Mouse (Mus musculus) stomach, postnatal 0 days (tissue): ENCODE results near the gene Ccdc130. TPM values are rescaled to one million over a fixed set of nuclear protein-coding genes. Genes with fewer than 3 reads are reported as not detected.

Experiments used
- ATAC-seq: fragments of 200-750 bp; cut with Nextera tagmentation; 2 replicates; pipeline ENCODE4 v1.8.0; 2017; ENCODE audit not compliant: low FRiP score, low TSS enrichment
- DNase-seq: peaks from one replicate; pipeline ENCODE4 v3.0.0-alpha.2; 2016; ENCODE audit warnings: low spot score
- H3K27ac ChIP-seq: fragments of 300-500 bp; sonication (generic); replicated peaks from 2 replicates; pipeline ENCODE4 v1.5.1; 2014; ENCODE audit warnings: mild to moderate bottlenecking, control low read depth
- H3K27me3 ChIP-seq: fragments of 300-500 bp; sonication (generic); 2 replicates; pipeline ENCODE4 v1.6.1; 2014; ENCODE audit warnings: low read length; ENCODE audit not compliant: control insufficient read depth, insufficient read depth
- H3K36me3 ChIP-seq: fragments of 300-500 bp; sonication (generic); 2 replicates; pipeline ENCODE4 v1.6.1; 2014; ENCODE audit warnings: low read length, mixed read lengths; ENCODE audit not compliant: control insufficient read depth, insufficient read depth
- H3K4me1 ChIP-seq: fragments of 300-500 bp; sonication (generic); replicated peaks from 2 replicates; pipeline ENCODE4 v1.6.1; 2014; ENCODE audit warnings: antibody characterized with exemption; ENCODE audit not compliant: control insufficient read depth, insufficient read depth
- H3K4me2 ChIP-seq: fragments of 300-500 bp; sonication (generic); replicated peaks from 2 replicates; pipeline ENCODE4 v1.6.1; 2014; ENCODE audit warnings: low read depth, mild to moderate bottlenecking, control low read depth, moderate library complexity
- H3K4me3 ChIP-seq: fragments of 300-500 bp; sonication (generic); 2 replicates; pipeline ENCODE4 v1.5.1; 2014; ENCODE audit warnings: low read depth, low read length, control low read depth
- H3K9ac ChIP-seq: fragments of 300-500 bp; sonication (generic); 2 replicates; pipeline ENCODE4 v1.6.1; 2014; ENCODE audit warnings: mild to moderate bottlenecking, low read length, control low read depth, mixed read lengths
- H3K9me3 ChIP-seq: fragments of 300-500 bp; sonication (generic); 2 replicates; pipeline ENCODE4 v1.6.1; 2016; ENCODE audit warnings: low read length; ENCODE audit not compliant: control insufficient read depth
- CTCF ChIP-seq: IDR thresholded peaks from 2 replicates; pipeline ENCODE4 v1.5.1; 2016; ENCODE audit warnings: antibody characterized with exemption, low read depth, mild to moderate bottlenecking, moderate library complexity
- EP300 ChIP-seq: optimal IDR thresholded peaks from 2 replicates; pipeline ENCODE3; 2016; ENCODE audit warnings: antibody characterized with exemption
- WGBS: fragments of 180-500 bp; shearing (Covaris S2); extraction: QIAGEN DNeasy Blood & Tissue Kit; methylation state at CpG from one replicate; pipeline ENCODE4 v1.1.7; 2014; 5-methylcytosine and 5-hydroxymethylcytosine counted together
- polyA plus RNA-seq: library from polyadenylated mRNA; unstranded; fragments of >200 nt; fragmentation: Nextera tagmentation; extraction: Ambion mirVana; gene quantifications from 2 replicates; pipeline ENCODE4 v1.2.1, GENCODE M21; 2015

The Ccdc130 gene
- polyA plus RNA-seq, 1 experiment from 2014 or later = 10.4 TPM

- Histone ChIP-seq H3K4me2 (no peak overlapping the region), H3K36me3 (no peaks in the 10 kb centered on the region), H3K27ac (no peak overlapping the region), H3K9ac (no peak overlapping the region), H3K9me3 (no peaks in the 10 kb centered on the region), H3K27me3 (no peaks in the 10 kb centered on the region), H3K4me3 (no peak overlapping the region), H3K4me1 (peaks cover 3% of the 10 kb centered on the region)
- ATAC-seq = no peak
- 78% methylated on average over 4 of the region's 4 CpGs for WGBS
- TF ChIP-seq CTCF (no peak), EP300 (no peak)
- no peak for DNase-seq
Measured at GRCm38 (mm10) chr8:84272302-84272701, 2.1 kb upstream of the Ccdc130 start.

GRCm38 (mm10) chr8:84261098-84261497 lies 9.1 kb downstream of the Ccdc130 start:
- no peak for ATAC-seq
- no peak for DNase-seq
- Histone ChIP-seq H3K36me3 (peaks cover 32% of the 10 kb centered on the region), H3K9ac (no peak overlapping the region), H3K4me2 (no peak overlapping the region), H3K9me3 (no peaks in the 10 kb centered on the region), H3K4me1 (peaks cover 3% of the 10 kb centered on the region), H3K4me3 (no peak overlapping the region), H3K27ac (no peak overlapping the region), H3K27me3 (no peaks in the 10 kb centered on the region)
- TF ChIP-seq CTCF (no peak), EP300 (no peak)
- 86% methylated on average over 4 of the region's 4 CpGs for WGBS

GRCm38 (mm10) chr8:84256822-84257610 lies 13.2 kb downstream of the Ccdc130 start, which contains the start of gene Mri1:
Mri1 (minus strand) TSS chr8:84257326.
- no peaks in the 10 kb centered on the region for H3K9me3 ChIP-seq
- peak within 1 kb of the TSS; percentile 94 for H3K27ac ChIP-seq
- DNase-seq = peak; percentile 89
- TF ChIP-seq CTCF = peak; percentile 40
- TF ChIP-seq EP300 = no peak
- H3K27me3 ChIP-seq = no peaks in the 10 kb centered on the region
- H3K9ac ChIP-seq = peak within 1 kb of the TSS; percentile 79
- under 1% methylated on average over 58 of the region's 64 CpGs for WGBS
- H3K4me3 ChIP-seq = peak within 1 kb of the TSS; percentile 75
- H3K4me1 ChIP-seq = peaks cover 3% of the 10 kb centered on the region
- H3K36me3 ChIP-seq = peaks cover 28% of the 10 kb centered on the region
- H3K4me2 ChIP-seq = peak within 1 kb of the TSS; percentile 98
- peak; percentile 75 for ATAC-seq

GRCm38 (mm10) chr8:84256458-84256821 lies 13.7 kb downstream of the Ccdc130 start:
- Histone ChIP-seq H3K9me3 (no peaks in the 10 kb centered on the region), H3K9ac (peak overlapping the region; percentile 79), H3K36me3 (peaks cover 29% of the 10 kb centered on the region), H3K4me2 (peak overlapping the region; percentile 98), H3K4me1 (peaks cover 3% of the 10 kb centered on the region), H3K4me3 (peak overlapping the region; percentile 75), H3K27ac (peak overlapping the region; percentile 94), H3K27me3 (no peaks in the 10 kb centered on the region)
- peak; percentile 64 for DNase-seq
- TF ChIP-seq EP300 = no peak
- no peak for TF ChIP-seq CTCF
- WGBS = 11% methylated on average over 6 of the region's 6 CpGs
- ATAC-seq = peak; percentile 79

GRCm38 (mm10) chr8:84255858-84256257 lies 14.3 kb downstream of the Ccdc130 start:
- Histone ChIP-seq H3K36me3 (peaks cover 27% of the 10 kb centered on the region), H3K4me2 (peak overlapping the region; percentile 98), H3K9ac (peak overlapping the region; percentile 79; the same call in 1 of the 2 replicates), H3K4me1 (peaks cover 3% of the 10 kb centered on the region), H3K27ac (peak overlapping the region; percentile 94), H3K9me3 (no peaks in the 10 kb centered on the region), H3K27me3 (no peaks in the 10 kb centered on the region), H3K4me3 (peak overlapping the region; percentile 75)
- TF ChIP-seq CTCF (peak; percentile 45), EP300 (no peak)
- DNase-seq = no peak
- ATAC-seq = no peak
- WGBS = 94% methylated on average over 3 of the region's 3 CpGs
